Mouse (Mus musculus): ENCODE results near the gene Fat2. TPM values are rescaled to one million over a fixed set of nuclear protein-coding genes. Genes with fewer than 3 reads are reported as not detected.

Gene Fat2
- total RNA-seq, 4 experiments from 2014 or later: 0.02 to 0.05 (median 0.02) TPM; not detected in 1

GRCm38 (mm10) chr11:55334063-55334462, 2.3 kb downstream of the Fat2 start:
- DNase-seq (ENCODE audit: low spot score in 2 of 2): no peak

- DNase-seq (ENCODE audit: low spot score in 2 of 2): no peak
These were observed 6.2 kb downstream of the Fat2 start for GRCm38 (mm10) chr11:55329868-55330772.

DNA sequence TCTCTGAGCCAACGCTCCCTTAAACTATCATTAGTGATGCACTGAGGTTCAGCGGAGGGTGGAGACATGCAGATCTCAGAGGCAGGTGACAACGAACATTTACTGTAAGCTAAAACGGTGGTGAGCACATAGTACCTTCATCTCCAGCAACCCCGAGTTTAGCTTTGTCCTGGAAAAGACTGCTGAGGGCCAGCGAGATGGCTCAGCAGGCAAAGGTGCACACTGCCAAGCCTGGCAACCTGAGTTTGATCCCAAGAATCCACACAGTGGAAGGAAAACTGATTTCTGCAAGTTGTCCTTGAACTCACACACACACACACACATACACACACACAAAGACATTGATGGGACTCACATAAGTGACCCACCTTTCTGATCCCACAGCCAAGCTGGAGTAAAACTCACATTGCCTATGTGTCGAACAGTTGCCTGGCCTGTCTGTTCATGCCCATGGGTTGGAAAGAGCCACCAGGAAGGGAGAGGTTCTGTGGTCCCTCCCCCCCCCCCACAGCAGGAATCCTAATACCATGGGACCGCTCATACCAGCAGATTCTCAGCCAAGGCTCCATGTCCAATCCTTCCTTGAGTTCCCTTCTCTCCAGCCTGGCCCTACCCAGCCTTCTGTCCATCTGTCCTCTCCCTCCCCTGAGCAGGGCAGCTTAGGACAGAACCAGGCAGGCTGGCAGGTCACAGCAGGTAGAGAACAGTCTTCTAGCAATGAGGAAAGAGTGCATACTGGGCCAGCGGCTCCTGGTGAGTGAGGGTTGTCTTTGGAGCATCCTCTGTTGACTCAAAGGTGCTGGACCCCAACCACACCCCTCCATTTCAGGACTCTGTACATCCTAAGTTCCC, 8.6 kb downstream of the Fat2 start:
- DNase-seq (ENCODE audit: low spot score in 2 of 2): no peak

- DNase-seq (ENCODE audit: low spot score in 2 of 2): no peak
These were observed 9.3 kb downstream of the Fat2 start for GRCm38 (mm10) chr11:55327111-55327510.

DNA sequence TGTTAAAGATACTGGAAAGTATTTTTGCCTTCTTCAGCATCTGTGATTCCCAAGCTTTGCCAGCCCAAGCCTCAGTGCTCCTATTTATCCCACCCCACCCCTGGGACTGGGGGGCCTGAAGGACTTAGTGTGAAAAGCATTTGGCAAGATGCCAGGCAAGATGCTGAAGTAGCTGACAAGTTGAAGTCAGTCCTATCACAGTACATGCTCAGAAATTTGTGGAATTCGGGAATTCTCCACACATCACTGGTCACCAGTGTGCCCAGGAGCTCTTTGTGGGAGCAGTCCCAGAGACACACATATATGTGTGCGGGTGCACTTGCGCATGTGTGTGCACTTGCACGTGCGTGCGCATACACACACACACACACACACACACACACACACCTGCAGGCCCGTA, 10.2 kb downstream of the Fat2 start:
- DNase-seq (ENCODE audit: low spot score in 2 of 2): no peak

GRCm38 (mm10) chr11:55323854-55324253, 12.5 kb downstream of the Fat2 start:
- DNase-seq (ENCODE audit: low spot score in 2 of 2): no peak

- no peak for DNase-seq (ENCODE audit: low spot score in 2 of 2)
These were observed 15.4 kb downstream of the Fat2 start for GRCm38 (mm10) chr11:55320990-55321389.

DNA sequence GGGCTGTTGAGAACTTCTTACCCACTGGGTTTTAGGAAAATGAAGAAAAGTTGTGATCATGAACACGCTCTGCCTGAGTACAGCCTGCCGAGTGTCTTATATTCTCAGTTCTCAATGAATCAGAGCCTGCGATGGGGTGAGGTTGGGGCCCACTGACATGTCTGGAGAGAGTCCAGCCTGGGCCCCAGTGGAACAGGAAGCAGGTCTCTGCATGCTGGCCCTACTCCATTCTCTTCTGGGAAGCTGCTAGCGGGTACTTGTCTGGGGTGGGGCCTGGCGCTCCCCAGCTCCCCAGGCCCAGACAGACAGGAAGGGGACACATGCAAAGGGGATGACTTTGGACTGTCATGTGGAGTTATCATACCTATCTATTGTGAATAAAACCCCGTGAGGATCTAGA, 20.4 kb downstream of the Fat2 start:
- no peak for DNase-seq (ENCODE audit: low spot score in 2 of 2)

DNA sequence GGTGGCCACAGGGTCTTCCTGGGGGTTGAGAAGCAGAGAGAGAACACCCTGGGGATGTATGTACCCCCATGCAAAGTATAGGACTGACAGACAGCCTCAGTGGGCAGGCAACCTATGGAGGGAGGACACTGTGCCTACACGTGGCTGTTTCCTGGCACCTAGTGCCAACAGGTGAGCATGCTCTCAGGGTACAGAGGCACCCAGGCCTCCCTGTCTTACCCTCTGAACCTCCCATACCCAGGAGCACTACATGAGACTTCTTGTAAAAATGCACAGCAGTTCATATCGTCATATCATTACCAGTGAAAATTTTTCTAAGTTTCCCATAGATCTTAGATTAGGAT, 21.7 kb downstream of the Fat2 start:
- no peak for DNase-seq (ENCODE audit: low spot score in 2 of 2)

- DNase-seq (ENCODE audit: low spot score in 2 of 2): no peak
These were observed 22.3 kb downstream of the Fat2 start for GRCm38 (mm10) chr11:55313768-55314703.

GRCm38 (mm10) chr11:55302350-55302749, 34.0 kb downstream of the Fat2 start:
- DNase-seq (ENCODE audit: low spot score in 2 of 2): no peak

GRCm38 (mm10) chr11:55293179-55293578, 43.2 kb downstream of the Fat2 start:
- no peak for DNase-seq (ENCODE audit: low spot score in 2 of 2)

DNA sequence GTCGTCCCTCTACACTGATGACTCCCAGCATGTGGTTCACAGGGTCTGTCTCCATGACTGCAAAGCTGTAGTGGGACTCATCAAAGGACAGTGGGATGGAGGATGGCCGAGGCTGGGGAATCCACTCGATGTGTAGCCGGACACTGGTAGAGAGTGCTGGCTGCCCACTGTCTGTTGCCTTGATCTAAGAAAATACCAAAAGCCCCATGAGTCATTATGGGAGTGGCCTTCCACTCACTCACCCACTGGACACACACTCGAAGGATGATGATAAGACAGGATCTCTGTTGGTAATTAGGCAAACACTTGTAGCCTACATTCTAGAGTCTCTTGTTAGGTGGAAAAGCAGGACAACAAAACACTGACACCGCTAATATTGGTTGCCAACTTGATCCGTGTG, 44.5 kb downstream of the Fat2 start:
- DNase-seq (ENCODE audit: low spot score in 2 of 2): no peak

GRCm38 (mm10) chr11:55289851-55290391, 46.4 kb downstream of the Fat2 start:
- no peak for DNase-seq (ENCODE audit: low spot score in 2 of 2)

DNA sequence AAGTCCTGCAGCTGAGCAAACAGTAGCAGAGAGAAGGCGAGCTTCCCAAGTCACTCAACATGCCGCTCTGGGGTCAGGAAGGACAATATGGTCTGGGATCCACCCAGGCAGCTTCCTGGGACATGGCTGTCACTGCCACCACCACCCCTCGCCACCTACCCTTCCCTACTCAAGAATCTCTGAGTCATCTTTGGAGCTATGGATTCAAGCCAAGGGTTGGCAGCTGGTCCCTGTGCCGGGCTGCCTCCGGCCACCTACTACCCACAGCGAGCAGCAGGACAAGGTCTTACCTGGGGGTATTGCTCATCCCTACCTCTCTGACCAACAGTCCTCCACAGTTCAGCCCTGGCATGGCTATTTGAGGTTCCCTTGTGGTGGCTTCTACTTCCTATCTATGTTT, 61.6 kb downstream of the Fat2 start:
- DNase-seq (ENCODE audit: low spot score in 2 of 2): no peak

DNA sequence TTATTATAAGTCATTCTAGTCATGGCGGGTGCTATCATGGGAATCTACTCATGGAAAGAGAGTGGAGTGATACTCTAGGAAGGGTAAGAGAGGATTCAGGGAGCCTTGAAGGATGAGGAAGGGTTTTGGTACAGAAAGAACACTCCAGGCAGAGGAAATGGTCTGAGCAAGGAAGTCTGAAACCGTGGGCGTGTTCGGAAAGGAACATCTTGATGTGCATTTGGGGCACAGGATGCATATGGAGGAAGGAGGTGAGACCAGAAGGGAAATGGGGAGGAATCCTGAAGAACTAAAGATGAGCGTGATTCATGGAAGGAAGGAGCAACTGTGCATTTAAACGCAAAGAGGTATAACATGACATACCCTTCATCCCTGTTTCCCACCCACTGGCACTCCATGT, 67.8 kb downstream of the Fat2 start:
- no peak for DNase-seq (ENCODE audit: low spot score in 2 of 2)

DNA sequence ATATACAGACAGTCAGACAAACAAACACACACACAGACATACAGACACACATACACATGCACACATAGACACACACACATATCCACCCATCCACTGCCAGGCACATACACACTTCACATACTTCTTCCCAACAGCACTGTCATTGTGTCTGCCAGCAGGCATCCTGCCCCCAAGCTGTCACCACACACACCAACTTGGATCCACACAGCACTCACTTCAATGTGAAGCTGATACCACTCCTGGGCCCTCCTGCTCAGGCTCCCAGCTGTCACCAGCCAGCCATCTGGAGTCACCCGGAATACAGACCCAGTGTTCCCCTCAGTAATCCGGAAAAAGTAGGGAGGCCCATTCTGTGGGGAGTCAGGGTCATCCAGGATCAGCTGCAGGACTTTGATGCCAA, 70.7 kb downstream of the Fat2 start:
- no peak for DNase-seq (ENCODE audit: low spot score in 2 of 2)

DNA sequence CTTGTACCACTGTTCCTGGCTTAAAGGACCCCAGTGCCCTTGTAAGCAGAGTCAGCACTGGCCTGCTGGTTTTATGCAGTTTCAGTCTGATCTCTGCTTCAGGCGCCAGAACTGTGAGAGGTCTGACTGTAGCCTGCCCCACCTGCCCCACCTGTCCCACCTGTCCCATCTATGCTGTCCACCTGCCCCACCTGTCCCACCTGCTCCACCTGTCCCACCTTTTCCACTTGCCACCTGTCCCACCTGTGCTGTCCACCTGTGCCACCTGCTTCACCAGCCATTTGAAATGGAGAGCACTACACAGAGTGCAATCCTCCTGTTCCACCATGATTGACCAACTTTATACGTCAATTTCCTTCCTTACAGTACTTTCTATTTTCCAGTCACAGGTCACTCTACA, 72.0 kb downstream of the Fat2 start:
- DNase-seq (ENCODE audit: low spot score in 2 of 2): no peak

DNA sequence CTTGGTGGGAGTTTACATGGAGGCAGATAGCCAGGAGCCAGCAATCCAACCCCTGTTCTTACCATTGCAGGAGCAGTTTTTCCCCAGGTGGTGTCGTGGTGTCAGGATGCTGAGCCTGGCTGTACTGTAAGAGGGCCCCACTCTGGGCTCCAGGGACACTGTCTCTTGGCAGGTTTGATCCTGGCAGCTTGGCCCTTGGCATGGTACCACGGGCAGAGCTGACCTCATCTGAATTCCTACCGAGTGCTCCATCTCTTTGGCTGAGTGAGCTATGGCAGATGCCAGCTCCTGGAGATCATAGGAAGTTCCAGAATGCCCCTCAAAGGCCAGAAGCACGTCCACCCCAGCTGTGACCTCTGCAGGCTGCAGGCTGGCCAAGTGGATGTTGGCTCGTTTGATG, 74.4 kb downstream of the Fat2 start:
- peak; percentile 78 to 84 for DNase-seq (ENCODE audit: low spot score in 2 of 2)

DNA sequence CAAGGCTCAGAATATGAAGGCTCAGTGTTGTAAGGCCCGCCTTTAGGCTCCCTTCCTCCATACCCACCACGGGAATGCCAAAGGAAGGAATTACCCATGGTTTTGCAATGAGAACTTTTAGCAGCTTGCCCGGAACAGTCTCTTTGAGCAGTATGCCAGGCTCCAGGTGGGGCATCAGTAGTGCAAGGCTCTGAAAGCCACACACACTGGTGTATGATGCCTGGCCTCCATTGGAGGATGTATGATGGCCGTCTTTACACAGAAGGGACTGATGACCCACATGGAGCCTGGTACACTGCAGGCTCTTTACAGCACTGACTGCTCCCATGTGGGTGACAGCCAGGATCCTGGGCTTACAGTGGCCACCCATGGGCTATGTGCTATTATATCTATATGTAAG, 75.3 kb downstream of the Fat2 start:
- no peak for DNase-seq (ENCODE audit: low spot score in 2 of 2)

- DNase-seq (ENCODE audit: low spot score in 2 of 2): no peak
These were observed 83.0 kb downstream of the Fat2 start for GRCm38 (mm10) chr11:55253391-55253790.

Measured in gastrocnemius, adult 8-10 months (tissue).